Mouse (Mus musculus): Measurements from ENCODE around the gene Sgsm3. TPM values are rescaled to one million over a fixed set of nuclear protein-coding genes. Genes with fewer than 3 reads are reported as not detected.

The Sgsm3 gene
- 6.1 and 7.0 TPM in 2 replicates for polyA plus RNA-seq (2012; rRNA removed)

DNA sequence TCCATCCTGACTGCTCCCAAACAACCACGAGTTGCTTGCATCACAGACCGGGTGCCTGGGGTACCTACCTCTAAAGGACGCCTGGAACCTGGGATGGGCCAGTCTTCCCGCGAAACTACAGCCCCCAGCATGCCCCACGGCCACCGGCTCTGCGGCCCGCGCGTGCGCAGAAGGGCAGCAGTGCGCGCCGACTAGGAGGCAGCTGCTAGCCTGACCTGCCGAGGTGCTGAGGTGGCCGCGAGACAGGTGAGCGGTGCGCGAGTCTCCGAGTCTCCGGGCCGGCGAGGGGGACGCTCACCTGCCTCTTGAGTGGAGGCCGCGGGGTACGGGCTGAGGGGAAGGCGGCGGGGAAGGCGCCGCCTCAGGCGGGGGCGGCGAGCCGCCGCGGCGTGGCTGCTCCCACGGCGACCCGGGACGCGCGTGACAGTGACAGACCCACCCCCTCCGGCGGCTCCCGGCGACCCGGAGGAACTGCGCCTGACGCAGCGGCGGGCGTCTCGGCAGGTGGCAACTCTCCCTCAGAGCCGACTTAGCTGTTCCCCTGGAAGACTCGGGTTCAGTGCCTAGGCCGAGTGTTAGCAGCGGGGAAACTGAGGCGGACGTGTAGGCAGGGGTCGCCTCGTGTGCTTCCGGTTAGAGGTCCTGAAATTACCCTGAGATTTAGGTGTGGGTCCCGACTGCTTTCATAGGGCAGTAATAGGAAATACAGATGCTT, at the start of gene Sgsm3:
TSS of gene Sgsm3 (plus strand) at position 146 of the 715 bp plus-strand sequence.

DNA sequence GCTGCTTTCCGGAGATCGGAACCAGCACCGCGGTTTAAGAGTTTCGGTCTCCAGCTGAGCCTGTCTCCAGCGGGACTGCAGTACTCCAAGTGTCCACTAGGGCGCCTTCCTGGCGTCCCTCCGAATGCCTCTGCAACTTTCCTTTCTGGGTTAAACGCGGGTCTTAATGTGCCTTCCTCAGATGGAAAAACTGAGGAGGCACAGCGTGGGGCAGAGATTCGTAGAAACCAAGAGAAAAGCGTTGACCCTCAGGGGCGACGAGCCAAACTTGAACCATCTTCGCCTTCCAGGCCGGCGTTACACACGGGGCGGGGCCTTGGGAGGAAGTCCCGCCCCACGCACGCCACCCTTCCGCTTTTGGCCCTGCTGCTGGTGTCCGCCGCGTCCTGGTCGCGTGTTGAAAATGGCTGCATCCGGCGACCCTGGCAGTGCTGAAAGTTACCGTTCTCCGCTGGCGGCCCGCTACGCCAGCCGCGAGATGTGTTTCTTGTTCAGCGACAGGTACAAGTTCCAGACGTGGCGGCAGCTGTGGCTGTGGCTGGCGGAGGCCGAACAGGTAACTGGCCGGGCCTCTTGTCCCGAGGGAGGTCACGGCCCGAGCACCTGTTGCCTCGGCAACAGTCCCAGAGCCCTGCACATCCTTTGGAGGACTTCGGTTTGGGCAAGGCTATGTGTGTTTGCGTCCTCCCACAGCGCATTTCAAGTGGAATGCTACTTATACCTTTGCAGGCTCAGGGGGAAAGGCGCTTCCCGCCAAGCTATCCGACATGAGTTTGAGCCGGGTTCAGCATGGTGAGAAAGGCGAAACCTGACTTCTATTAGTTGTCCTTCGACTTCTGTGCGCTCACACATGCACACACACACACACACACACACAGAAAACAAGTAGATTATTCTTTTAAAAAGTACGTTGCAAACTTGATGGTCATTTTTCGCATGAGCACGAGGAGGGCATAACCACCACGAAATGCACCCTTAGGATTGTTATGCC, 29.1 kb upstream of the Sgsm3 start, which contains the start of gene Adsl:
TSS of gene Adsl (plus strand) at position 346 of the 991 bp plus-strand sequence.

Other genes with a start within 250 kb of the Sgsm3 start
- gene Adsl, start 29.3 kb upstream of the Sgsm3 start, polyA plus RNA-seq (2012; rRNA removed) = 30.8 and 33.0 TPM in 2 replicates
- 4.4 and 6.0 TPM in 2 replicates for gene Mrtfa, start 213.0 kb downstream of the Sgsm3 start, polyA plus RNA-seq (2012; rRNA removed)